Mouse (Mus musculus): Measurements from ENCODE around the gene Fcna. TPM values are rescaled to one million over a fixed set of nuclear protein-coding genes. Genes with fewer than 3 reads are reported as not detected.

Gene Fcna
- not detected in 2 replicates for polyA plus RNA-seq (2011; ENCODE audit: insufficient read depth, insufficient read length, low read depth, missing spikeins)

- H3K27ac ChIP-seq (ENCODE audit: insufficient read depth, low read length) = no peak within 1 kb of the TSS
- TF ChIP-seq EP300 (IDR thresholded peaks at IDR 0.05; ENCODE audit: insufficient read depth, low read depth, low read length) (no peak), CTCF (IDR thresholded peaks at IDR 0.05; ENCODE audit: low read depth, low read length) (no peak), POLR2A (IDR thresholded peaks at IDR 0.05; ENCODE audit: insufficient read depth, low read length) (no peak)
- no peaks in the 10 kb centered on the region for H3K27me3 ChIP-seq (ENCODE audit: control insufficient read depth, insufficient read depth, low read length, poor library complexity, severe bottlenecking)
- H3K9ac ChIP-seq (ENCODE audit: low read depth, poor library complexity, severe bottlenecking) = no peak within 1 kb of the TSS
- no peak within 1 kb of the TSS for H3K4me3 ChIP-seq (ENCODE audit: low read depth, low read length)
- no peaks in the 10 kb centered on the region for H3K4me1 ChIP-seq (ENCODE audit: control insufficient read depth, insufficient read depth, low read length)
- no peaks in the 10 kb centered on the region for H3K36me3 ChIP-seq (ENCODE audit: control insufficient read depth, insufficient read depth, low read length, poor library complexity, severe bottlenecking)
- no peaks in the 10 kb centered on the region for H3K9me3 ChIP-seq (replicated peaks; ENCODE audit: control insufficient read depth, insufficient read depth, low read length, poor library complexity, severe bottlenecking)
These were observed at the start of gene Fcna for GRCm38 (mm10) chr2:25627811-25628210. Gene Fcna, minus strand, starts transcription at chr2:25628030.

DNA sequence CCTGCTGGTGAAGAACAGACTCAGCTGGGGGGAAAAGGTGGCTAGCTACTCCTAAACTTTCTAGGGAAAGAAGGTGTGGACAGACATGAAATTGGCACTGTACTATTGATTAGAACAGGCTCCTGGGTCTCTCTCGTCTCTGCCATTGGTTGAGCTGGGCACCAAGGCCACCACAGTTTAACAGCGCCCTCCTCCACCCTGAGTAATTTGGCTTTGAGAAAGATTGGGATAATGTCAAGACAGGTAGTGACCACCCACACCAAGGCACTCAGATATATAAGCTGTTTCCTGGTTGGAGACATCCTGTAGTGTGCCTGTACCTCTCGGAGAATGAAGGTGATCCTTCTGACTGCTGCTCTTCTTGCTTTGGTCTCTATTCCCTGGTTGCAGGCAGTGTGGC lies 48.7 kb upstream of the Fcna start, which contains the start of gene Lcn6:
TSS of gene Lcn6 (plus strand) at position 301 of the 400 bp plus-strand sequence.
- TF ChIP-seq CTCF (IDR thresholded peaks at IDR 0.05; ENCODE audit: low read depth, low read length) (no peak), EP300 (IDR thresholded peaks at IDR 0.05; ENCODE audit: insufficient read depth, low read depth, low read length) (no peak), POLR2A (IDR thresholded peaks at IDR 0.05; ENCODE audit: insufficient read depth, low read length) (no peak)
- Histone ChIP-seq H3K9ac (ENCODE audit: low read depth, poor library complexity, severe bottlenecking) (no peak within 1 kb of the TSS), H3K27me3 (ENCODE audit: control insufficient read depth, insufficient read depth, low read length, poor library complexity, severe bottlenecking) (no peaks in the 10 kb centered on the region), H3K9me3 (replicated peaks; ENCODE audit: control insufficient read depth, insufficient read depth, low read length, poor library complexity, severe bottlenecking) (no peaks in the 10 kb centered on the region), H3K27ac (ENCODE audit: insufficient read depth, low read length) (no peak within 1 kb of the TSS), H3K4me3 (ENCODE audit: low read depth, low read length) (no peak within 1 kb of the TSS), H3K4me1 (ENCODE audit: control insufficient read depth, insufficient read depth, low read length) (no peaks in the 10 kb centered on the region), H3K36me3 (ENCODE audit: control insufficient read depth, insufficient read depth, low read length, poor library complexity, severe bottlenecking) (no peaks in the 10 kb centered on the region)

GRCm38 (mm10) chr2:25666516-25666915 lies 38.7 kb upstream of the Fcna start:
- TF ChIP-seq CTCF (IDR thresholded peaks at IDR 0.05; ENCODE audit: low read depth, low read length) = no peak
- TF ChIP-seq EP300 (IDR thresholded peaks at IDR 0.05; ENCODE audit: insufficient read depth, low read depth, low read length) = no peak
- TF ChIP-seq POLR2A (IDR thresholded peaks at IDR 0.05; ENCODE audit: insufficient read depth, low read length) = no peak
- Histone ChIP-seq H3K27me3 (ENCODE audit: control insufficient read depth, insufficient read depth, low read length, poor library complexity, severe bottlenecking) (no peaks in the 10 kb centered on the region), H3K4me1 (ENCODE audit: control insufficient read depth, insufficient read depth, low read length) (no peaks in the 10 kb centered on the region), H3K9me3 (replicated peaks; ENCODE audit: control insufficient read depth, insufficient read depth, low read length, poor library complexity, severe bottlenecking) (no peaks in the 10 kb centered on the region), H3K27ac (ENCODE audit: insufficient read depth, low read length) (no peak overlapping the region), H3K9ac (ENCODE audit: low read depth, poor library complexity, severe bottlenecking) (no peak overlapping the region), H3K36me3 (ENCODE audit: control insufficient read depth, insufficient read depth, low read length, poor library complexity, severe bottlenecking) (no peaks in the 10 kb centered on the region), H3K4me3 (ENCODE audit: low read depth, low read length) (no peak overlapping the region)

- no peak overlapping the region for H3K4me3 ChIP-seq (ENCODE audit: low read depth, low read length)
- H3K27me3 ChIP-seq (ENCODE audit: control insufficient read depth, insufficient read depth, low read length, poor library complexity, severe bottlenecking) = no peaks in the 10 kb centered on the region
- no peaks in the 10 kb centered on the region for H3K9me3 ChIP-seq (replicated peaks; ENCODE audit: control insufficient read depth, insufficient read depth, low read length, poor library complexity, severe bottlenecking)
- H3K36me3 ChIP-seq (ENCODE audit: control insufficient read depth, insufficient read depth, low read length, poor library complexity, severe bottlenecking) = no peaks in the 10 kb centered on the region
- H3K9ac ChIP-seq (ENCODE audit: low read depth, poor library complexity, severe bottlenecking) = no peak overlapping the region
- TF ChIP-seq CTCF (IDR thresholded peaks at IDR 0.05; ENCODE audit: low read depth, low read length) (no peak), POLR2A (IDR thresholded peaks at IDR 0.05; ENCODE audit: insufficient read depth, low read length) (no peak), EP300 (IDR thresholded peaks at IDR 0.05; ENCODE audit: insufficient read depth, low read depth, low read length) (no peak)
- H3K4me1 ChIP-seq (ENCODE audit: control insufficient read depth, insufficient read depth, low read length) = no peaks in the 10 kb centered on the region
- H3K27ac ChIP-seq (ENCODE audit: insufficient read depth, low read length) = no peak overlapping the region
These were observed 36.3 kb upstream of the Fcna start for GRCm38 (mm10) chr2:25664125-25664524.

DNA sequence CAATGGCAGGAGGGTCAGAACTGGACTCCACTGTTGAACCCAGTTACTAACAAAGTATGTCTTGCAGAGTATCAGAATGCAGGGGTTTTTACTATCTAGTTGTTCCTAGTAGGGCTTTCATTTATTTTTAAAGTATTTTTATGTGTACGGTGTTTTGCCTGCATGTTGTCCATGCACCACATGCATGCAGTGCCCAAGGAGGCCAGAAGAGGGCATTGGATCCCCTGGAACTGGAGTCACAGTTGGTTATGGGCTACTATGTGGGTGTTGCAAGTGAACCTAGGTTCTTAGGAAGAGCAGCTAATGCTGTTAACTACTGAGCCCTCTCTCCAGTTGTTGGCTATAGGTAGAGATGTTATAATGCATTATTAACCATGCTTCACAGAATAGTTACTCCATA lies 35.7 kb upstream of the Fcna start:
- Histone ChIP-seq H3K27ac (ENCODE audit: insufficient read depth, low read length) (no peak overlapping the region), H3K4me1 (ENCODE audit: control insufficient read depth, insufficient read depth, low read length) (no peaks in the 10 kb centered on the region), H3K36me3 (ENCODE audit: control insufficient read depth, insufficient read depth, low read length, poor library complexity, severe bottlenecking) (no peaks in the 10 kb centered on the region), H3K9ac (ENCODE audit: low read depth, poor library complexity, severe bottlenecking) (no peak overlapping the region), H3K27me3 (ENCODE audit: control insufficient read depth, insufficient read depth, low read length, poor library complexity, severe bottlenecking) (no peaks in the 10 kb centered on the region), H3K4me3 (ENCODE audit: low read depth, low read length) (no peak overlapping the region), H3K9me3 (replicated peaks; ENCODE audit: control insufficient read depth, insufficient read depth, low read length, poor library complexity, severe bottlenecking) (no peaks in the 10 kb centered on the region)
- no peak for TF ChIP-seq POLR2A (IDR thresholded peaks at IDR 0.05; ENCODE audit: insufficient read depth, low read length)
- TF ChIP-seq CTCF (IDR thresholded peaks at IDR 0.05; ENCODE audit: low read depth, low read length) = peak; percentile 73
- TF ChIP-seq EP300 (IDR thresholded peaks at IDR 0.05; ENCODE audit: insufficient read depth, low read depth, low read length) = no peak

DNA sequence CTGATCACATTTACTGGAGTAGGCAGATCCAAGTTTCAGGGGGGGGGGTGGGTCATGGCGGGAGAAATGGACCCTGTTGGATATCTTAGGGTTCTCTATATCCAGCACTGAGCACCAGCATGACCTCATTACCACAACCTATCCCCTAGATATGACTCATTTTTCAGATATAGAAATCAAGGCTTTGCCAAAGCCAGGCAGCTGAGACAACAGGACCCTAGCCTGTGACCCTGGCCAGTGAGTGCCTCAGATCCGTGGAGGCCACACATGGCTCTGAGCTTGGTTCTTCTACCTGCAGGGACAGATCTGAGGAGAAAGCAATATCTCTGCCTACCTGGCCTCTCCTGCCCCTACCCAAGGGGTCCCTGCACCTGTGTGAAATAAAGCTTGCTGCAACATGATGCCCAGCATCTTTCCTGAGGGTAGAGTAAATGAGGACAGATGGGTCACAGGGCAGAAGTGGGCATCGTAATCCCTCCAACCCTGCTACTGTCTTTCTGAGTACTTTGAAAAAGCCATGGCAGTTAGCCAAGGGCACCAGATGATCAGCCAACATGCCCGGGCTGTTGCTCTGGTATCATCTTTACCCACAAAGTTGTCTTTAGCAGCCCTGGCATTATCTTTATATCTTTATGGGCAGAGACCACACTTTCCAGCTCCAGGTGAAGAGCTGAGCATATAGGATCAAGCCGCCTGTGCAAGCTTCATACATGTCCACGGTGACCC lies 33.6 kb upstream of the Fcna start:
- no peaks in the 10 kb centered on the region for H3K4me1 ChIP-seq (ENCODE audit: control insufficient read depth, insufficient read depth, low read length)
- TF ChIP-seq CTCF (IDR thresholded peaks at IDR 0.05; ENCODE audit: low read depth, low read length) (no peak), EP300 (IDR thresholded peaks at IDR 0.05; ENCODE audit: insufficient read depth, low read depth, low read length) (no peak), POLR2A (IDR thresholded peaks at IDR 0.05; ENCODE audit: insufficient read depth, low read length) (no peak)

More for the DNA sequence above, 33.6 kb upstream of the Fcna start:
- Histone ChIP-seq H3K4me3 (ENCODE audit: low read depth, low read length) (no peak overlapping the region), H3K27me3 (ENCODE audit: control insufficient read depth, insufficient read depth, low read length, poor library complexity, severe bottlenecking) (no peaks in the 10 kb centered on the region), H3K9ac (ENCODE audit: low read depth, poor library complexity, severe bottlenecking) (no peak overlapping the region), H3K9me3 (replicated peaks; ENCODE audit: control insufficient read depth, insufficient read depth, low read length, poor library complexity, severe bottlenecking) (no peaks in the 10 kb centered on the region), H3K27ac (ENCODE audit: insufficient read depth, low read length) (no peak overlapping the region), H3K36me3 (ENCODE audit: control insufficient read depth, insufficient read depth, low read length, poor library complexity, severe bottlenecking) (no peaks in the 10 kb centered on the region)
